Mouse (Mus musculus) v-Abl transformed pro-B cells (cell line): Measurements from ENCODE around the gene Oasl1.
"Not testable (repeated sequence)": the region's sequence is repeated elsewhere in the genome, so short reads cannot be mapped to it uniquely, and the experiment has no call there.

Source experiments
- in situ Hi-C, 2 experiments: fragments of 400-800 bp; cut with MboI; formaldehyde crosslinking; loops; one replicate each; pipeline ENCODE4 v1.15.1; 2025; ENCODE audit not compliant: unreplicated experiment in 2 of 2

Oasl1 gene

GRCm38 (mm10) chr5:114921551-114922365, 1.3 kb upstream of the Oasl1 start:
- in situ Hi-C loops: no loop called here

DNA sequence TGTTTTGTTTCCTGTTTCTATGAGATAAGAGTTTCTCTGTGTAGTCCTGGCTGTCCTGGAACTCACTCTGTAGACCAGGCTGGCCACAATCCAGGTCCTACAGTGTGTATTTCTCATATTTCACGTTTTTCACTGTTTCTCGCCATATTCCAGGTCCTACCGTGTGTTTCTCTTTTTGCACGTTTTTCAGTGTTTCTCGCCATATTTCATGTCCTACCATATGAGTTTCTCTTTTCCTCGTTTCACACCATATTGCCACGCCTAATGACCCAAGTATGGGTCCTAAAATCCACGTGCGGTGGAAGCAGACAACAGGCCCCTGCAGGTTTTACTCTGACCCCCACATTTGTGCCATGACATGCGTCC, 691 bp upstream of the Oasl1 start:
- in situ Hi-C loops: no loop called here

- in situ Hi-C loops: no loop called here
These were observed 3.2 kb downstream of the Oasl1 start for GRCm38 (mm10) chr5:114926153-114926684.

GRCm38 (mm10) chr5:114926753-114927152, 3.7 kb downstream of the Oasl1 start:
- in situ Hi-C loops: no loop called here

GRCm38 (mm10) chr5:114931626-114932025, 8.6 kb downstream of the Oasl1 start:
- in situ Hi-C loops: no loop called here

DNA sequence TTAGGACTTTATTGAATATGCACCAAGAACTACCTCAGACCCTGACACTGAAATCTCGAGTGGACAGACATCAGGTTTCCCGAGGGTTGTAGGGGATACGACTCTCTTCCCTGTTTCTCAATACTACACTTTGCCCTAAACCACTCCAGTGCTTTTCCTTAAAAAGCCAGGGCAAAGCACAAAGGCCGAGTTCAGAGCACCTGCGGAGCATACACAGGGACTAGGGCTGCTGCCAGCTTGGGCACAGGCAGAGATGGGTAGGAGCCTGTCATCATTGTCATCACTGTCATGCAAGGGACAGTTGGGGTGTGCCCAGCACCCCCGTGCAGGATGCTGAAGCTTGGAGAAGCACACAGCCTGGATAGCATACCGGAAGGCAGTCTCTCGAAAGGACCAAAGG, 10.2 kb downstream of the Oasl1 start:
- in situ Hi-C loops: no loop called here

DNA sequence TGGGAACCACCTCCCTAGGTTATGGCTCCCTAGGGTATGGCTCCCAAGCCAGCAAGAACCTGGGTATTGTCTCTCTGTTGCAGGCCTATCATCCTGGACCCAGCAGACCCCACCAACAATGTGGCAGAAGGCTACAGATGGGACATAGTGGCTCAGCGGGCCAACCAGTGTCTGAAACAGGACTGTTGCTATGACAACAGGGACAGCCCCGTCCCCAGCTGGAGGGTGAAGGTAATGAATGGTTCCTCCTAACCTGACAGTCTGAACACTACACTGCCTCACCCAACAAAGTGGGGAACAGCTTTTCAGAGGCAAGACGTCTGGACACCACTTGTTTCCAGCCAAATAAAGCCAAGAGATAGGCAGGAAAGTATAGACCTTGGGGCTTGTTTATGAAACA, 12.8 kb downstream of the Oasl1 start:
- in situ Hi-C loops: no loop called here

DNA sequence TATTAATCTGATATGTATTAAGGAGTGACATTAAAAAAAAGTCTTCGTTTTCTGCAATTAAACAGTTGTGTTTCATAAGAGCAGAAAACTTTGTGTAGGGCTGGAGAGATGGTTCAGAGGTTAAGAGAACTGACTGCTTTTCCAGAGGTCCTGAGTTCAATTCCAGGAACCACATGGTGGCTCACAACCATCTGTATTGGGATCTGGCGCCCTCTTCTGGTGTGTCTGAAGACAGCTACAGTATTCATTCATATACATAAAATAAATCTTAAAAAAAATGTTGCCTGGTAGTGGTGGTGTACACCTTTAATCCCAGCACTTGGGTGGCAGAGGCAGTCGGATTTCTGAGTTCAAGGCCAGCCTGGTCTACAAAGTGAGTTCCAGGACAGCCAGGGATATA, 18.1 kb downstream of the Oasl1 start:
- in situ Hi-C loops: not testable (repeated sequence)

DNA sequence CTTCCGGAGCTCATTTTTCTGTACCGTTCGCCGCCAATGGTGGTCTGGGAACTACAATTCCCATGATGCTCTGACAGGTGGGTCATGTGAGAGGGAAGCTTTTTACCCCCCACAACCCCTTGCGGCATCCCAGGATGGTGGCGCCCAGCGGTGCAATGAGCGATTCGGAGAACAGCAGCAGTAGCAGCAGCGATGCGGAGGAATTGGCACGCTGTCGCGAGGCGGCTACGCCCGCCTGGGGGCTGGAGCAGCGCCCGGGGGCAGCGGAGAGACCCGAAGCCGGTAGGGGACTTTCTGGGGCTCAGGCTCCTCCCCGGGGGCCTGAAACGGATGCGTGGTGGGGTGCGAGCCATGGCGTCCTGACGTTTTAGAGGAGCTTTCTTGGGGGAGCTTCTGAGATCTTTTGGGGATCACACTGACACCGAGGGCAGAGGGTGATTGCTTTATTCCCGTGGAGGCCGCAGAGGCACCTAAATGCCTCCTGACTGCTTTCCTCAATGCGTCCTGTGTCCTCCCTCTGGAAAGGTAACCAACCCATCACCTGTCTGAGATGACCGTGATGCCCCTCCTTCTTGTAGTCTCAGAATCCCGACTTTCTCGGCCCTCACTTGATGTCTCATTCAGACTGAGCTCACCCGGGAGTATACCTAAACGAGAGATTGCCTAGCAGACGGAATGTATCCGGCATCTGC, 19.2 kb downstream of the Oasl1 start, which contains the start of gene 2210016L21Rik:
Gene 2210016L21Rik, plus strand, starts transcription at position 85 of the 692 bp plus-strand sequence.
- in situ Hi-C loops: no loop called here

DNA sequence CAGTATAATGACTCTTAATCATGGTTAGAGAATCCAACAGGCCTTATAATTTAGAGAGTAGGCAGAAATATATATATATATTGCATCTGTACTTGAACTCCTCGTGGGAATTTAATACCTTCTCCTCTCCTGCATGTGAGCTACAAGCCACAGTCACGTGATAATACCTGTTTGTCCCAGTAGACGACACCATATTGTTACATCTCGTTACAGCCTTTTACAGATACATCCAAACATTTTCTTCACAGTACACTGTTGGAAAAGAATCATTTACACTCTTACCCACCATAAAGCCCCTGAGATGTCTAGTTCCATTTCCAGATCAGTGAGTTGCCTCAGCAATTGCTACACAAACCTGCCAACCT, 19.7 kb downstream of the Oasl1 start:
- in situ Hi-C loops: no loop called here

- in situ Hi-C loops: no loop called here
These were observed 22.0 kb downstream of the Oasl1 start for GRCm38 (mm10) chr5:114945072-114945471.

GRCm38 (mm10) chr5:114948891-114949290, 25.9 kb downstream of the Oasl1 start:
- in situ Hi-C loops: no loop called here

GRCm38 (mm10) chr5:114949316-114949715, 26.3 kb downstream of the Oasl1 start:
- in situ Hi-C loops: no loop called here

GRCm38 (mm10) chr5:114949812-114950211, 26.8 kb downstream of the Oasl1 start:
- in situ Hi-C loops: loop anchor here in 1 of 2 experiments (25.0 kb wide), 1 partner anchor 512 kb away; the partner anchor contains the start of gene Pla2g1b

DNA sequence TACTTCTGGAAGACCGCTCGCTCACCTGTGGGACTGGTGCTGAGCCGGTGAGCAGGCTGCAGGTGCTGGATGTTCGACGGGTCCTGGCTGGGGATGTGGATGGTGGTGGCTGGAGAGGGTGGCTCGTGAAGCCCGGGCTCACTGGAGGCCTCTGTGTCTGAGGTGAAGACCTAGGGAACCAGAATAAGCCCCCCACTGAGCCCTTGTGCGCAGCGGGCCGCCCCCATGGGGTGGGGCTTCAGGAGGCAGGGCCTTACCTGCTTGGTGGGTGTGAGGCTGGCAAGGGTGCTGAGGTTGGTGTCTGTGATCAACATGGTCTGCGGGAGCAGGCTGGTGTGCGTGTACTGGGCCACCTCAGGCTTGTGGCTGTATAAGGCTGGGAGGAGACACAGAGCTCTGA, 27.6 kb downstream of the Oasl1 start:
- in situ Hi-C loops: loop anchor here in 1 of 2 experiments (25.0 kb wide), 1 partner anchor 512 kb away; the partner anchor contains the start of gene Pla2g1b

DNA sequence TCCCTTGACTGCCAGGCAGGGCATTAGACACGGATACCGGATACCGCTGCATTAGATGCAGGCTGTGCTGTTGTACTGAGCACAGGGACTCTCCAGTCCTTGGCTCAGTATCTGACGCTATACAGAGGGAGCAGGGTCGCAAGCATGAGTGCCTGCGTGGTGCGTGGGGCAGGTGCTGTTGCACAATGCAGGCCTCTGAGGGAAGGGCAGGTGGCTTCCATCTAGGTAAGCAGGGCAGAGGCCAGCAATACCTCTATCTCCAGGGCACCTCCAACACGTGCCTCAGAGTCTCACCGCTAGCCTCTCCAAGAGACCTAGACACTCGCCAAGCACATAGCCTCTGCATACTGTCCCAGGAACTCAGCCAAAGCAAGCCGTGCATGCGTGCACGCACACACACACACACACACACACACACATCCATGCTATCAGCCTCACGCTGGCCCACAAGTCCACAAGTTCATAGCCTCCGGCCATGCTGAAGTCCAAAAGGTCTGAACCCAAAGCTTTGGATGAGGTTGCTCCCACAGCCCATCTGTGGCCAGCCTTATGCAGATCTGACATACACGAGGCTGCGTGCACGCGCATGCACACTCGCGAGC, 28.3 kb downstream of the Oasl1 start:
- in situ Hi-C loops: loop anchor here in 1 of 2 experiments (25.0 kb wide), 1 partner anchor 511 kb away; the partner anchor contains the start of gene Pla2g1b

DNA sequence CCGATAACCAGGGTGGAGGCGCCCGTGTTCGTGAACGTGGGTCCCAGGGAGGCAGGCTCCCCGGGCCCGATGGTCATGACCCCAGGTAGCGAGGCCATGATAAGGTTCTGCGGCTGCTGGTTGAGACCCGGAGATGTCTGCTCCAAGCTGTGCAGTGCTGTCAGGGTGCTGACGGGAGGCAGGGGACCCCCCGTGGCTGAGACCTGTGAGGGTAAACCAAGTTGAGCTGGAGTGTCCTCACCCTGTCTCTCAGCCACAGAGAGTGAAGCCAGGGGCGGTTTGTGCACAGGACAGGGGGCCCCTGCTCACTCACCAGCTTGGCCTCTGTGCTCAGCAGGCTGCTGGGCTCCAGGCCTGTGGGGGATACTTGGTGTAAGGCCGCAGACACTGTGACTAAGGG, 30.3 kb downstream of the Oasl1 start:
- in situ Hi-C loops: loop anchor here in 1 of 2 experiments (25.0 kb wide), 1 partner anchor 509 kb away; the partner anchor contains the start of gene Pla2g1b

DNA sequence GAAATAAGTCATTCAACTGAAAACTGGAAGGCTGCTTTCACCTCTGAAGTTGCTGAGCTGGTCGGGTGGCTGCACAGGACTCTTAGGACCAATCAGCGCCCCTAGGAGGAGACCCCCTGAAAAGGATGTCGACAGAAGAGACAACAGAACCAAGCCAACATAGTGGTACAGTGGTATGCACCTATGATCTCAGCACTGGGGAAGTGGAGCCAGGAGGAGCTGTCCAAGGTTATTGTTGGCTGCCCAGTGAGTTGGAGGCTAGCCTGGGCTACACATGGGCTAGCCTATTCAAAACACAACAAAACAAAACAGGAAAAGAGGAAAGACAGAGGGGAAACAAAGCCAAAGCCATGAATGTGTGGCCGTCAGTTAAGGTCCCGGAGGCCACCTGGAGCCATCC, 35.0 kb downstream of the Oasl1 start:
- in situ Hi-C loops: loop anchor here in 1 of 2 experiments (25.0 kb wide), 1 partner anchor 504 kb away; the partner anchor contains the start of gene Pla2g1b

GRCm38 (mm10) chr5:114961590-114962360, 38.7 kb downstream of the Oasl1 start:
- in situ Hi-C loops: loop anchor here in 1 of 2 experiments (25.0 kb wide), 1 partner anchor 501 kb away; the partner anchor contains the start of gene Pla2g1b
